Mouse (Mus musculus) midbrain, postnatal 0 days (tissue): ENCODE results near the gene Map7. TPM values are rescaled to one million over a fixed set of nuclear protein-coding genes. Genes with fewer than 3 reads are reported as not detected.

ENCODE experiments used
- ATAC-seq: fragments of 200-750 bp; cut with Nextera tagmentation; 2 replicates; pipeline ENCODE4 v1.8.0; 2017; ENCODE audit warnings: moderate number of reproducible peaks, mild to moderate bottlenecking, moderate TSS enrichment, moderate library complexity; ENCODE audit not compliant: low FRiP score
- DNase-seq: peaks from one replicate; pipeline ENCODE4 v3.0.0-alpha.2; 2015; ENCODE audit warnings: low spot score
- H3K27ac ChIP-seq: fragments of 300-500 bp; sonication (generic); 2 replicates; pipeline ENCODE4 v1.5.1; 2014; ENCODE audit warnings: low read depth, mild to moderate bottlenecking, low read length, mixed read lengths
- H3K27me3 ChIP-seq: fragments of 300-500 bp; sonication (generic); 2 replicates; pipeline ENCODE4 v1.6.1; 2014; ENCODE audit warnings: low read length, control low read depth, mixed read lengths; ENCODE audit not compliant: insufficient read depth
- H3K36me3 ChIP-seq: fragments of 300-500 bp; sonication (generic); 2 replicates; pipeline ENCODE4 v1.6.1; 2014; ENCODE audit warnings: low read length, control low read depth, mixed read lengths; ENCODE audit not compliant: insufficient read depth
- H3K4me1 ChIP-seq: fragments of 300-500 bp; sonication (generic); 2 replicates; pipeline ENCODE4 v1.6.1; 2014; ENCODE audit warnings: mild to moderate bottlenecking, control low read depth, antibody characterized with exemption, low read length, mixed read lengths; ENCODE audit not compliant: insufficient read depth
- H3K4me2 ChIP-seq: fragments of 300-500 bp; sonication (generic); 2 replicates; pipeline ENCODE4 v1.6.1; 2014; ENCODE audit warnings: low read depth, mild to moderate bottlenecking, low read length, mixed read lengths; ENCODE audit not compliant: poor library complexity, severe bottlenecking
- H3K4me3 ChIP-seq: fragments of 300-500 bp; sonication (generic); 2 replicates; pipeline ENCODE4 v1.5.1; 2014; ENCODE audit warnings: low read depth, mild to moderate bottlenecking, low read length, moderate library complexity
- H3K9ac ChIP-seq: fragments of 300-500 bp; sonication (generic); replicated peaks from 2 replicates; pipeline ENCODE4 v1.6.1; 2014; ENCODE audit warnings: mild to moderate bottlenecking, low read length, moderate library complexity, mixed read lengths; ENCODE audit not compliant: poor library complexity, severe bottlenecking
- H3K9me3 ChIP-seq: fragments of 300-500 bp; sonication (generic); 2 replicates; pipeline ENCODE4 v1.6.1; 2016; ENCODE audit warnings: low read length, control low read depth
- CTCF ChIP-seq: IDR thresholded peaks from 2 replicates; pipeline ENCODE4 v1.5.1; 2016; ENCODE audit warnings: antibody characterized with exemption, mild to moderate bottlenecking
- WGBS: fragments of 180-500 bp; shearing (Covaris S2); extraction: QIAGEN DNeasy Blood & Tissue Kit; methylation state at CpG from one replicate; pipeline ENCODE4 v1.1.7; 2014; 5-methylcytosine and 5-hydroxymethylcytosine counted together
- polyA plus RNA-seq: library from polyadenylated mRNA; unstranded; fragments of >200 nt; fragmentation: Nextera tagmentation; extraction: Ambion mirVana; gene quantifications from 2 replicates; pipeline ENCODE4 v1.2.1, GENCODE M21; 2015
- total RNA-seq: library from RNA; depleted of rRNA; stranded (reverse); fragments of >200 nt; gene quantifications from 2 replicates; pipeline ENCODE4 v1.2.3, GENCODE M21; 2014

The Map7 gene
- total and polyA plus RNA-seq, 2 experiments from 2014 or later: 8.3 to 8.7 TPM

DNA sequence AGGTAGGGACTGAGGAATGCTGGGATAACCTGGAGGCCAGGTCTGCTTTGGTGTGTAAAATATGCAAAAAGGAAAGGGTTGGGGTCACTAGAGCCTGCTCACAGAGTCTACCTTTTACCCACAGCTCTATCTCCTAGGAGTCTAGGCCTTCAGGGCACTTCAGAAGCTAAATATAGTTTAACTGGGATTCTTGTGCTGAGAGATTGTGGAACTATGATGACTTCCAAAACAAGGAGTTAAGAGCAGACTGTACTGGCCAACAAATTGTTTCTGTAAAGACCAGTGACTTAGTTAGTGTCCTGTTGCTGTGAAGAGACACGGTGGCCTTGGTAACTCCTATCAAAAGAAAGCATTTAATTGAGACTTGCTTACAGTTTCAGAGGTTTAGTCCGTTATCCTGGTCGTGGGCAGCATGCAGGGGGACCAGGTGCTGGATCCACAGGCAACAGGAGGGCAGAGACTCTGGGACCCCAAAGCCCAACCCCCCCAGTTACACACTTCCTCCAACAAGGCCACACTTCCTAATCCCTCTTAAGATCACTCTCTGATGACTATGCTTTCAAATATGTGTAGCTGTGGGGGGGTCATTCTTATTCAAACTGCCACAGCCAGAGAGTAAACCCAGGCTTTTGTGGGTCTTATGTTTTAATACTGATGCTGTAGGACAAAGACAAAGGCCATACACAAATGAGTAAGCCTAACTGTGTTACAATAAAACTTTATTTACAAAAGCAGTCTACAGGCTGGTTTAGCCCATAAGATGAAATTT is 150.1 kb downstream of the Map7 start:
- no peak overlapping the region for H3K9ac ChIP-seq
- no peaks in the 10 kb centered on the region for H3K36me3 ChIP-seq
- no peaks in the 10 kb centered on the region for H3K4me1 ChIP-seq
- no peak for ATAC-seq
- TF ChIP-seq CTCF: no peak
- H3K4me3 ChIP-seq: no peak overlapping the region
- 34% methylated on average over 3 of the region's 3 CpGs for WGBS
- H3K27me3 ChIP-seq: no peaks in the 10 kb centered on the region
- no peak overlapping the region for H3K27ac ChIP-seq
- DNase-seq: no peak
- H3K4me2 ChIP-seq: no peak overlapping the region
- H3K9me3 ChIP-seq: no peaks in the 10 kb centered on the region

DNA sequence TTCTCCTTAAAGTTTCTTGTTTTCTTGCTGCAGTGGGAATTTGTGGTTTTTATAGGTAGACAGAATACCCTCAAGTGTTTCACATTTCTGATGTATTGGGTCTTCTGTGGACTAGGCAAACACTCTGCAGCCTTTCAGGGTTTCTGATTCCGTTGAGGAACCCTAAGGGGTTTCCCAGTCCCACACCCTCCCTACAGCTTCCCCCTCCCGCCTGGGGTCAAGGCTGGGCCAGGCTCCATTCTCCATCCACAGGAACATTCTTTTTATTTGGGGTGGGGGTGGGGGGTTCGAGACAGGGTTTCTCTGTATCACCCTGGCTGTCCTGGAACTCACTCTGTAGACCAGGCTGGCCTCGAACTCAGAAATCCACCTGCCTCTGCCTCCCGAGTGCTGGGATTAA is 150.8 kb downstream of the Map7 start:
- Histone ChIP-seq H3K4me2 (no peak overlapping the region), H3K9ac (no peak overlapping the region), H3K27me3 (no peaks in the 10 kb centered on the region), H3K4me1 (no peaks in the 10 kb centered on the region), H3K36me3 (no peaks in the 10 kb centered on the region), H3K4me3 (no peak overlapping the region), H3K9me3 (no peaks in the 10 kb centered on the region), H3K27ac (no peak overlapping the region)
- TF ChIP-seq CTCF: no peak
- DNase-seq (no peak), ATAC-seq (no peak)
- 75% methylated on average over 5 of the region's 5 CpGs for WGBS

GRCm38 (mm10) chr10:20310969-20311769 is 162.9 kb downstream of the Map7 start:
- Histone ChIP-seq H3K36me3 (no peaks in the 10 kb centered on the region), H3K4me2 (peak overlapping the region; percentile 80), H3K4me1 (no peaks in the 10 kb centered on the region), H3K9me3 (no peaks in the 10 kb centered on the region), H3K4me3 (peak overlapping the region; percentile 78), H3K27ac (peak overlapping the region; percentile 100), H3K27me3 (no peaks in the 10 kb centered on the region), H3K9ac (peak overlapping the region; percentile 67)
- ATAC-seq (no peak), DNase-seq (no peak)
- WGBS: 52% methylated on average over 11 of the region's 11 CpGs
- TF ChIP-seq CTCF: no peak

DNA sequence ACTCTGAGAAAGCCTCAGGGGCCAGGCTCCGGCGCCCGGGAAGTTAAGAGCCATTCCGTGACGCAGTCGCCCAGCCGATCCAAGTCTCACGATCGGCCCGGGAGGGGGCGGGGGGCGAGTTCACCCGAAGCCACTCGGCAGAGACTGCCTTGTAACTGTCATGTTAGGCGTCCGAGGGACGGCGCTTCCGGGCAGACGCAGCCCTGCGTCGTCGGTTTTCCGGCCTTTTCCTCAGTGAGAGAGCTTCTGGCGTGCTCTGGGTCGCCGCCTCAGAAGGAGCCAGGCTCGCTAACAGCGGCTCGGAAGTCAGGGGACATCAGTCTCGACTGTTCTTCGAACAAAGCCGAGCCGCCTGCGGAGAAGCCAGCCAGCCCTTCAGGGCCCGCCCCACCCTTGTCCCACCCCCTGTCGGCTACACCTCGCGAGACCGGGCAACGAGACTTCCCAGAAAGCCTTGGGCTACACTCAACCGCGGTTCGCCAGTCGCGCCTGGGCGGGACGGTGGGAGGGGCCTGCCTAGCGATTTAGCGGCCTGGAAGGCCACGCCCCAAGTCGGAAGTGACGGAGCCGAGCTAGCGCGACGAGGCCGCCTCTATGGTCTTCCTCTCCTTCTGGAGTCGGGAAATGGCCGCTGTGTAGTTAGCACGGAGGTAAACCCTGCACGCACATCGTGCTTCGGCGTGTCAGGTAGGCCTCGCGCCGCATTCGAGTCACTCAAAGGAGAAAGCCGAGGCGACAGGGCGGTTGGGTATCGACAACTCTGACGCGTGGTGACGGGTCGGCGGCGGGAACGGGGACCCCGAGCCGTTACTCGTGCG is 163.9 kb downstream of the Map7 start, which contains the start of gene Bclaf1:
TSS of gene Bclaf1 (plus strand) at position 552 of the 818 bp plus-strand sequence.
- WGBS: under 1% methylated on average over 81 of the region's 84 CpGs
- no peaks in the 10 kb centered on the region for H3K9me3 ChIP-seq
- DNase-seq (peak; percentile 100), ATAC-seq (peak; percentile 99)
- H3K4me3 ChIP-seq: peak within 1 kb of the TSS; percentile 78
- TF ChIP-seq CTCF: peak; percentile 19; the same call in 1 of the 2 replicates
- no peaks in the 10 kb centered on the region for H3K4me1 ChIP-seq
- H3K4me2 ChIP-seq: peak within 1 kb of the TSS; percentile 80
- H3K36me3 ChIP-seq: no peaks in the 10 kb centered on the region
- no peaks in the 10 kb centered on the region for H3K27me3 ChIP-seq
- H3K9ac ChIP-seq: peak within 1 kb of the TSS; percentile 98
- H3K27ac ChIP-seq: peak within 1 kb of the TSS; percentile 100

GRCm38 (mm10) chr10:20312736-20313301 is 164.5 kb downstream of the Map7 start:
- Histone ChIP-seq H3K4me2 (peak overlapping the region; percentile 75), H3K27ac (peak overlapping the region; percentile 100), H3K9ac (peak overlapping the region; percentile 98), H3K4me3 (peak overlapping the region; percentile 78), H3K9me3 (no peaks in the 10 kb centered on the region), H3K36me3 (no peaks in the 10 kb centered on the region), H3K4me1 (no peaks in the 10 kb centered on the region), H3K27me3 (no peaks in the 10 kb centered on the region)
- DNase-seq: peak; percentile 92
- peak; percentile 83 for ATAC-seq
- 1% methylated on average over 37 of the region's 54 CpGs for whole genome bisulfite sequencing
- TF ChIP-seq CTCF: no peak
